Comparison of ENCODE assay signal across 10 mouse cellular contexts in the genomic region with DNA sequence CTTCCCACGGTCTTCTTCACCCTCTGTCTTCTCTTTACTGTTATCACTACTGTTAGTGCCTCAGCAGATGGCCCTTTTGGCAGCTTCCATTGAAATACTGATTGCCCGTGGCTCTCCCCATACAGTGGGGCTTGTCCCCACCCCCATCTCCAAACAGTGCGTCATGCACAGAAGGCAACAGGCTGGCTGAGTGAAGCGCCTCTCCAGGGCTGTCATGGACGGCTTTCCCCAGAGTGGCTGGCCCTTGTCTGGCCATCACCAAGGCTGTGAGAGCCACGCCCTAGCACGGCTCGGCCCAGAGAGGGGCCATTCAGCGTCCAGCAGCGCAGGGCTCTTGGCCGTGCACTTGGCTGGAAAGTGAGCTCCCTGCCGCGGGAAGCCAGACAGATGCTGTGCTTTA.
DNase-seq lines count a peak whose midpoint lies in the region; ATAC-seq and TF ChIP-seq lines count a peak whose summit lies in the region.
"Had no signal": no experiment of that assay in that cellular context is flagged by ENCODE, and none has a peak within 500 bp of the region (broad histone marks: within the 10 kb centered on the region; RNA-seq: fewer than 3 reads in every experiment).

No protein-coding gene starts in this region.

- H3K4me3 ChIP-seq in lung, adult 2 months (replicated peaks; ENCODE audit: extremely low read depth, low read depth, low read length), result no peak overlapping the region
- no peak overlapping the region for H3K4me3 ChIP-seq in heart, postnatal 0 days (ENCODE audit: low read depth, low read length)
- H3K4me3 ChIP-seq in midbrain, embryonic 13.5 days (replicated peaks), result no peak overlapping the region
- H3K4me3 ChIP-seq: neural tube, embryonic 12.5 days had no signal

- no peaks in the 10 kb centered on the region for H3K9me3 ChIP-seq in heart, postnatal 0 days (replicated peaks; ENCODE audit: control insufficient read depth, low read length)
- no peaks in the 10 kb centered on the region for H3K9me3 ChIP-seq in midbrain, embryonic 13.5 days
- H3K9me3 ChIP-seq: G1E; neural tube, embryonic 12.5 days had no signal

- no peak overlapping the region for H3K4me2 ChIP-seq in heart, postnatal 0 days (ENCODE audit: low read depth, low read length)
- H3K4me2 ChIP-seq in midbrain, embryonic 13.5 days (replicated peaks), result no peak overlapping the region
- H3K4me2 ChIP-seq: neural tube, embryonic 12.5 days had no signal

- H3K27ac ChIP-seq in heart, postnatal 0 days (ENCODE audit: low read depth), result 0 out of 2 replicates have a peak overlapping the region, but pooled peaks have one; percentile 22
- H3K27ac ChIP-seq in midbrain, embryonic 13.5 days, result peak overlapping the region; percentile 56; the same call in 1 of the 2 replicates
- H3K27ac ChIP-seq: neural tube, embryonic 12.5 days had no signal

- no peak for TF ChIP-seq EP300 in heart, postnatal 0 days (IDR thresholded peaks at IDR 0.05; ENCODE audit: low read depth)

- WGBS in lung, adult 2 months, result 35% methylated on average over 13 of the region's 13 CpGs
- 14% methylated on average over 13 of the region's 13 CpGs for WGBS in heart, postnatal 0 days
- 31% methylated on average over 13 of the region's 13 CpGs for WGBS in midbrain, embryonic 13.5 days

- ATAC-seq in heart, postnatal 0 days (ENCODE audit: insufficient read depth, low read depth), result peak; percentile 60
- ATAC-seq in midbrain, embryonic 13.5 days, result peak; percentile 38
- ATAC-seq in erythroid progenitor cell, adult 5-6 weeks (replicated peaks; ENCODE audit: low FRiP score, poor library complexity, severe bottlenecking), result no peak
- ATAC-seq in activated CD4-positive, CD25-positive, alpha-beta regulatory T cell, adult 4 months, result no peak
- no peak for ATAC-seq in cerebellum, adult (ENCODE audit: insufficient number of reproducible peaks, low FRiP score, low TSS enrichment)

- DNase-seq in lung, adult 18-20 months, result peak; percentile 57 to 82
- no peak for DNase-seq in lung, adult 2 months
- DNase-seq in heart, postnatal 0 days (ENCODE audit: low spot score), result peak; percentile 34
- DNase-seq in layer of hippocampus, postnatal 25 days (ENCODE audit: extremely low spot score in 1 of 2, low spot score in 1 of 2), result peak; percentile 30 to 35

- H3K27me3 ChIP-seq in heart, postnatal 0 days (ENCODE audit: control insufficient read depth, insufficient read depth, low read length), result no peaks in the 10 kb centered on the region
- H3K27me3 ChIP-seq in midbrain, embryonic 13.5 days, result peaks cover 94% of the 10 kb centered on the region

- no peak for TF ChIP-seq POLR2A in lung, adult 2 months (IDR thresholded peaks at IDR 0.05; ENCODE audit: borderline replicate concordance, extremely low read depth, low read depth, low read length)

- TF ChIP-seq CTCF in lung, adult 2 months (IDR thresholded peaks at IDR 0.05; ENCODE audit: insufficient read depth, low read length), result no peak
- TF ChIP-seq CTCF in heart, postnatal 0 days (IDR thresholded peaks at IDR 0.05; ENCODE audit: low read depth), result no peak

- H3K9ac ChIP-seq in heart, postnatal 0 days (replicated peaks; ENCODE audit: low read depth, low read length), result no peak overlapping the region
- no peak overlapping the region; the same call in 1 of the 2 replicates for H3K9ac ChIP-seq in midbrain, embryonic 13.5 days (replicated peaks)

- H3K4me1 ChIP-seq in lung, adult 2 months (ENCODE audit: control insufficient read depth, insufficient read depth, low read length), result peaks cover 28% of the 10 kb centered on the region
- peaks cover 33% of the 10 kb centered on the region for H3K4me1 ChIP-seq in heart, postnatal 0 days (ENCODE audit: control insufficient read depth, insufficient read depth)
- H3K4me1 ChIP-seq in midbrain, embryonic 13.5 days (replicated peaks), result peaks cover 42% of the 10 kb centered on the region

- peaks cover 72% of the 10 kb centered on the region for H3K36me3 ChIP-seq in heart, postnatal 0 days (replicated peaks; ENCODE audit: control insufficient read depth, insufficient read depth, low read length)
- 0 out of 2 replicates have a peak, but pooled peaks cover 4% of the 10 kb centered on the region for H3K36me3 ChIP-seq in midbrain, embryonic 13.5 days
- H3K36me3 ChIP-seq: G1E had no signal

Comparison
In these comparisons a context has a peak if more than half of its experiments do, and no peak if none do; other contexts are left out.
1. ATAC-seq: peak in heart, postnatal 0 days (single experiment) and midbrain, embryonic 13.5 days (single experiment); none in erythroid progenitor cell, adult 5-6 weeks (single experiment), activated CD4-positive, CD25-positive, alpha-beta regulatory T cell, adult 4 months (single experiment) and cerebellum, adult (single experiment).